Mouse (Mus musculus) CH12.LX (cell line): ENCODE measurements around the gene Hoxb5. TPM values are rescaled to one million over a fixed set of nuclear protein-coding genes. Genes with fewer than 3 reads are reported as not detected.

ENCODE experiments used
- DNase-seq: peaks from one replicate; pipeline ENCODE4 v3.0.0-alpha.2; 2013; ENCODE audit errors: extremely low read depth
- H3K27ac ChIP-seq: 2 replicates; pipeline ENCODE4 v1.5.1; 2012; ENCODE audit warnings: low read depth, mild to moderate bottlenecking, control low read depth, moderate library complexity; ENCODE audit not compliant: insufficient read depth
- H3K27me3 ChIP-seq: replicated peaks from 2 replicates; pipeline ENCODE3; 2012; ENCODE audit warnings: inconsistent platforms
- H3K36me3 ChIP-seq, 2 experiments: replicated peaks in 1 of 2; 2 replicates each; pipeline versions ENCODE3 to v1.6.1; 2012; ENCODE audit warnings: inconsistent platforms in 1 of 2, low read length in 1 of 2, mild to moderate bottlenecking in 1 of 2, mixed read lengths in 1 of 2, moderate library complexity in 1 of 2; ENCODE audit not compliant: control insufficient read depth in 1 of 2, insufficient read depth in 1 of 2
- H3K4me1 ChIP-seq, 2 experiments: 2 replicates each; pipeline ENCODE4 v1.6.1; 2012; ENCODE audit warnings: inconsistent platforms in 1 of 2, moderate library complexity in 1 of 2; ENCODE audit not compliant: insufficient read depth in 2 of 2, control insufficient read depth in 1 of 2
- H3K4me2 ChIP-seq: 2 replicates; pipeline ENCODE4 v1.6.1; 2012; ENCODE audit warnings: low read depth, mild to moderate bottlenecking, control low read depth; ENCODE audit not compliant: poor library complexity, insufficient read depth, severe bottlenecking
- H3K4me3 ChIP-seq, 3 experiments: fragments of 150-350 bp in 1 of 3; sonication (generic) in 1 of 3; replicated peaks in 1 of 3; 2 replicates each; pipeline versions ENCODE3 to v1.5.1; 2011 to 2012; ENCODE audit warnings: low read depth in 2 of 3, low read length in 2 of 3, mild to moderate bottlenecking in 2 of 3, moderate library complexity in 2 of 3, control low read depth in 1 of 3, improper control_type of control experiment in 1 of 3, inconsistent platforms in 1 of 3, mixed read lengths in 1 of 3; ENCODE audit not compliant: poor library complexity in 1 of 3
- H3K79me2 ChIP-seq: replicated peaks from 2 replicates; pipeline ENCODE4 v1.6.1; 2012; ENCODE audit warnings: mild to moderate bottlenecking, moderate library complexity; ENCODE audit not compliant: control insufficient read depth, poor library complexity, insufficient read depth, severe bottlenecking; ENCODE audit errors: extremely low read depth
- H3K9ac ChIP-seq: 2 replicates; pipeline ENCODE4 v1.6.1; 2012; ENCODE audit warnings: low read depth, mild to moderate bottlenecking, control low read depth, moderate library complexity; ENCODE audit not compliant: insufficient read depth
- H3K9me3 ChIP-seq: replicated peaks from 2 replicates; pipeline ENCODE3; 2012; ENCODE audit warnings: low read length, inconsistent platforms, mixed read lengths
- CHD1 ChIP-seq: IDR thresholded peaks from 2 replicates; pipeline ENCODE4 v1.6.1; 2012; ENCODE audit warnings: low read depth, low read length, improper control_type of control experiment, inconsistent platforms
- ELF1 ChIP-seq: IDR thresholded peaks from 2 replicates; pipeline ENCODE4 v1.6.1; 2014; ENCODE audit warnings: low read depth, mild to moderate bottlenecking, inconsistent platforms, low read length, improper control_type of control experiment
- ETS1 ChIP-seq: conservative IDR thresholded peaks from 2 replicates; pipeline ENCODE4 v1.6.1; 2012; ENCODE audit warnings: low read depth, mild to moderate bottlenecking, inconsistent platforms, low read length, improper control_type of control experiment, moderate library complexity
- GABPA ChIP-seq: IDR thresholded peaks from 2 replicates; pipeline ENCODE4 v1.6.1; 2012; ENCODE audit warnings: low read depth, low read length, improper control_type of control experiment, inconsistent platforms; ENCODE audit not compliant: insufficient replicate concordance
- JUN ChIP-seq: IDR thresholded peaks from 2 replicates; pipeline ENCODE4 v1.6.1; 2011; ENCODE audit warnings: low read depth, mild to moderate bottlenecking, low read length, improper control_type of control experiment, moderate library complexity; ENCODE audit not compliant: insufficient read depth
- JUND ChIP-seq: conservative IDR thresholded peaks from 2 replicates; pipeline ENCODE4 v1.6.1; 2011; ENCODE audit warnings: low read depth, low read length, improper control_type of control experiment
- KAT2A ChIP-seq: IDR thresholded peaks from 2 replicates; pipeline ENCODE4 v1.6.1; 2012; ENCODE audit warnings: low read length, improper control_type of control experiment, inconsistent platforms; ENCODE audit not compliant: insufficient replicate concordance
- MEF2A ChIP-seq: IDR thresholded peaks from 2 replicates; pipeline ENCODE4 v1.6.1; 2014; ENCODE audit warnings: low read depth, mild to moderate bottlenecking, inconsistent platforms, low read length, improper control_type of control experiment, borderline replicate concordance
- MYC ChIP-seq: IDR thresholded peaks from 2 replicates; pipeline ENCODE4 v1.6.1; 2011; ENCODE audit warnings: low read depth, mild to moderate bottlenecking, improper control_type of control experiment, low read length
- PAX5 ChIP-seq: IDR thresholded peaks from 2 replicates; pipeline ENCODE4 v1.6.1; 2012; ENCODE audit warnings: low read length, inconsistent platforms, mixed read lengths
- POLR2A ChIP-seq: IDR thresholded peaks from 2 replicates; pipeline ENCODE4 v1.6.1; 2011; ENCODE audit warnings: low read depth, mild to moderate bottlenecking, improper control_type of control experiment, low read length
- RCOR1 ChIP-seq: conservative IDR thresholded peaks from 2 replicates; pipeline ENCODE4 v1.6.1; 2012; ENCODE audit warnings: low read depth, mild to moderate bottlenecking, inconsistent platforms, low read length, improper control_type of control experiment
- SIN3A ChIP-seq: IDR thresholded peaks from 2 replicates; pipeline ENCODE4 v1.6.1; 2012; ENCODE audit warnings: low read length, improper control_type of control experiment, inconsistent platforms
- SMC3 ChIP-seq: IDR thresholded peaks from 2 replicates; pipeline ENCODE4 v1.6.1; 2011; ENCODE audit warnings: low read depth, low read length, improper control_type of control experiment
- TBP ChIP-seq: conservative IDR thresholded peaks from 2 replicates; pipeline ENCODE4 v1.6.1; 2011; ENCODE audit warnings: low read depth, low read length, improper control_type of control experiment
- TCF12 ChIP-seq: IDR thresholded peaks from 2 replicates; pipeline ENCODE4 v1.6.1; 2014; ENCODE audit warnings: low read depth, mild to moderate bottlenecking, inconsistent platforms, low read length, improper control_type of control experiment
- UBTF ChIP-seq: IDR thresholded peaks from 2 replicates; pipeline ENCODE4 v1.6.1; 2012; ENCODE audit warnings: low read depth, mild to moderate bottlenecking, inconsistent platforms, low read length, improper control_type of control experiment, moderate library complexity
- USF2 ChIP-seq: conservative IDR thresholded peaks from 2 replicates; pipeline ENCODE4 v1.6.1; 2011; ENCODE audit warnings: low read depth, low read length, improper control_type of control experiment
- ZC3H11A ChIP-seq: IDR thresholded peaks from 2 replicates; pipeline ENCODE4 v1.6.1; 2012; ENCODE audit warnings: low read depth, mild to moderate bottlenecking, inconsistent platforms, low read length, improper control_type of control experiment
- ZNF384 ChIP-seq: IDR thresholded peaks from 2 replicates; pipeline ENCODE4 v1.6.1; 2012; ENCODE audit warnings: low read depth, low read length, improper control_type of control experiment, inconsistent platforms
- dilution Hi-C: fragments of 300-500 bp; cut with MboI; formaldehyde crosslinking; loops from 2 replicates; pipeline ENCODE4 v1.14.3; 2020; ENCODE audit warnings: low sequenced_read_pairs; ENCODE audit not compliant: extremely low pct_unique_long_range_greater_than_20kb, extremely low pct_ligation_motif_present
- in situ Hi-C: fragments of 300-500 bp; cut with MboI; formaldehyde crosslinking; loops from 3 replicates; pipeline ENCODE4 v1.14.3; 2019; ENCODE audit warnings: low sequenced_read_pairs, low pct_ligation_motif_present, low pct_unique_long_range_greater_than_20kb, mixed read lengths
- polyA plus RNA-seq: library from polyadenylated mRNA; unstranded; fragments of >175 nt; gene quantifications from 2 replicates; pipeline ENCODE4 v1.2.1, GENCODE M21; 2012; ENCODE audit warnings: low read depth; ENCODE audit not compliant: insufficient read length
- total RNA-seq, 2 experiments: library from RNA; depleted of rRNA; stranded (reverse); fragments of 300-350 nt in 1 of 2; fragments of >200 nt in 1 of 2; gene quantifications; 2 replicates each; pipeline ENCODE4 v1.2.3; 2012 to 2014

The Hoxb5 gene
- total and polyA plus RNA-seq, 3 experiments = 0.08 to 0.13 TPM; not detected in 1

GRCm38 (mm10) chr11:96262262-96262830 lies 40.8 kb upstream of the Hoxb5 start:
- no peak for TF ChIP-seq PAX5
- TF ChIP-seq KAT2A = no peak
- in situ Hi-C loops = no loop called here
- no peaks in the 10 kb centered on the region for H3K36me3 ChIP-seq
- H3K27ac ChIP-seq = no peak overlapping the region
- H3K27me3 ChIP-seq = peaks cover 91% of the 10 kb centered on the region
- DNase-seq = no peak
- H3K9me3 ChIP-seq = no peaks in the 10 kb centered on the region
- no peak overlapping the region for H3K4me2 ChIP-seq
- no peaks in the 10 kb centered on the region for H3K79me2 ChIP-seq
- H3K4me1 ChIP-seq = peaks cover 7 to 17% of the 10 kb centered on the region in 2 experiments; a peak in 3 of 4 replicates
- no peak overlapping the region for H3K4me3 ChIP-seq
- H3K9ac ChIP-seq = no peak overlapping the region
- dilution Hi-C loops = no loop called here

DNA sequence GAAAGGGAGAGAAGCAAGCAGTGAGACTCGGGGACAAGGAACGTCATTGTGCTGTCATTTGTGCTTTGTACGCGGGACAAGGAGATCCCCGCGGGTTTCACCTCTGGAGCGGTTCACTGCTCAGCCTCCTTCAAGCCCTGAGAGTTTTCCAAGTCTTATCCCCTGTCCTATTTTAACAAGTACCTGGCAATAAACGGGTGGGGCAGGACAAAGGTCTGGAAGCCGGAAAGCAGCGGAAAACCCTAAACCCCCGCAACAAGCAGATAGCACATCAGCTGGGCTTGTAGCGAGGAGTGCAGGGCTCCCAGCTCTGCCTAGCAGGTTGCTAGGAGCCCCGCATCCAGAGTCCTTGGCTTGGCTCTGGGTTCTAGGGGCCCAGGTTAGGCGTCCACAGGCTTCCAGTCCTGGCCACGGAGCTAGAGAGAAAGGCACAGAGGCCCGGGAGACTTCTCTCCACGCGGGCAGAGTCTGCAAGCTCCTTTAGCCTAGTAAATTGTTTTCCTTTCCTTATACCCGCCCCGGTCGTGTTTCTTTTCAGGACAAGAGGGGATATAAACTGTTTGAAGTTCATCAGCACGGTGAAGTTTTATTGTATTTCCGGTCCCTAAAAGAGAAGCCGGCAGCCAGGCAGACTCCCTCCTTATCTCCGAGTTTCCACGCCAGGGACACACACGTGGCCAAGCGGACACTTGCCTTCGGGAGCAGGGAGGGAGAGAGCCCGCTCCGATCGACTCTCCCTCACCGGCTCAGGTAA lies 39.3 kb upstream of the Hoxb5 start:
- dilution Hi-C loops (no loop called here), in situ Hi-C loops (no loop called here)
- DNase-seq = no peak
- Histone ChIP-seq H3K9me3 (no peaks in the 10 kb centered on the region), H3K79me2 (no peaks in the 10 kb centered on the region), H3K9ac (no peak overlapping the region), H3K36me3 (no peaks in the 10 kb centered on the region), H3K4me1 (peaks cover 0 to 7% of the 10 kb centered on the region in 2 experiments; a peak in 1 of 4 replicates), H3K4me3 (no peak overlapping the region), H3K27me3 (peaks cover 92% of the 10 kb centered on the region)
- TF ChIP-seq GABPA (no peak), ETS1 (no peak)
- TF ChIP-seq, all 38 proteins: peak for 0
- Histone ChIP-seq H3K27ac (no peak overlapping the region), H3K4me2 (no peak overlapping the region)

- H3K4me2 ChIP-seq = no peak overlapping the region
These were observed 38.6 kb upstream of the Hoxb5 start for GRCm38 (mm10) chr11:96264390-96265020.

More at GRCm38 (mm10) chr11:96264390-96265020, 38.6 kb upstream of the Hoxb5 start:
- TF ChIP-seq GABPA = no peak
- TF ChIP-seq ELF1 = no peak
- TF ChIP-seq SMC3 = no peak
- no peak for TF ChIP-seq MYC
- TF ChIP-seq SIN3A = no peak
- TF ChIP-seq CHD1 = no peak
- TF ChIP-seq TBP = no peak
- no peak for TF ChIP-seq PAX5
- TF ChIP-seq UBTF = no peak
- TF ChIP-seq RCOR1 = no peak
- no peak for TF ChIP-seq USF2
- no peak for TF ChIP-seq ZNF384
- no peak for TF ChIP-seq JUND
- TF ChIP-seq TCF12 = no peak
- no peak for TF ChIP-seq JUN
- no peak for TF ChIP-seq POLR2A
- no peak for TF ChIP-seq MEF2A
- no peak for TF ChIP-seq ZC3H11A
- TF ChIP-seq, all 38 proteins: peak for 0
- no peak overlapping the region for H3K9ac ChIP-seq
- H3K9me3 ChIP-seq = no peaks in the 10 kb centered on the region
- 0 out of 4 replicates have a peak, but pooled peaks cover 0 to 3% of the 10 kb centered on the region in 2 experiments for H3K4me1 ChIP-seq
- in situ Hi-C loops (no loop called here), dilution Hi-C loops (no loop called here)
- H3K4me3 ChIP-seq = no peak overlapping the region
- DNase-seq = no peak
- H3K27me3 ChIP-seq = peaks cover 93% of the 10 kb centered on the region
- H3K36me3 ChIP-seq = no peaks in the 10 kb centered on the region
- H3K79me2 ChIP-seq = no peaks in the 10 kb centered on the region
- no peak overlapping the region for H3K27ac ChIP-seq
